Mouse (Mus musculus) thymus, postnatal 25 days (tissue): ENCODE data around the gene Rhox11.
A peak's percentile ranks its signal among the peaks of the same experiment; 100 is the strongest.
"Not testable (repeated sequence)": the region's sequence is repeated elsewhere in the genome, so short reads cannot be mapped to it uniquely, and the experiment has no call there.

ENCODE experiments used
- DNase-seq: peaks from one replicate; pipeline ENCODE4 v3.0.0; 2022

Gene Rhox11

DNA sequence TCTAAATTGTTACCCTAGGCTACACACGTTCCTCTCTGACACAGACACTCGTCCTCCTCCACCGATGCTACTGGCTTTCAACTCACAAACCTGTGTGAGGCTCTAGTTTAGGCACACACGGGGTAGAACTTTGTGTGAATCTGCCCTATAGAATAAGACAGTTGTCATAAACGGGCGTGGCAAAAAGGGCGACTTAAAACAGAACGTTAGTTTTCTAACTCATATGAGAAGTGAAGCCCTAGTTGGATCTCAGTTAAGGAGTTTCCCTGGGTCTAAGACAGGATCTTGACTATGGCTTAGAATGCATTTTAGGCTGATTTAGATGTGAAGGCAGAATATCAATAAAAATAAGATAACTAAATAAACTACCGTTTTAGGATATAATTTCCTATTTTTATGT lies at the start of gene Rhox11:
Gene Rhox11 (minus strand): TSS at position 101 of the 400 bp plus-strand sequence.
- DNase-seq = no peak

DNA sequence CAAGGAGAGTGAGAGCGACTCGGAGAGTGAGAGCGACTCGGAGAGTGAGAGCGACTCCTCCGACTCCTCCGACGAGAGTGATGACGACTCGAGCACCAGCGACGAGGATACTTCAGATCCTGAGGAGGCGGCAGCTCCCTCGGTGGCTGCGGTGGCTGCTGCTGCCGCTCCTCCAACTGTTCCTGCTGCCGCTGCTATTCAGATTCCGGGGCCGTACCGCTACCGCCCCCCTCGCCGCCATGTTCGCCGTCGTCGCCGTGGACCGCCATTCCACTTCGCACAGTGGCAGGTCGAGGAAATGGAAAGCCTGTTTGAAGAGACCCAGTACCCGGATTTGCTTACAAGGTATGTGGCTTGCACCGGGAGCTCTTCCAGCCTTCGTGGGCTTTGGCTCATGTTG lies 36.5 kb upstream of the Rhox11 start:
- DNase-seq = no peak

DNA sequence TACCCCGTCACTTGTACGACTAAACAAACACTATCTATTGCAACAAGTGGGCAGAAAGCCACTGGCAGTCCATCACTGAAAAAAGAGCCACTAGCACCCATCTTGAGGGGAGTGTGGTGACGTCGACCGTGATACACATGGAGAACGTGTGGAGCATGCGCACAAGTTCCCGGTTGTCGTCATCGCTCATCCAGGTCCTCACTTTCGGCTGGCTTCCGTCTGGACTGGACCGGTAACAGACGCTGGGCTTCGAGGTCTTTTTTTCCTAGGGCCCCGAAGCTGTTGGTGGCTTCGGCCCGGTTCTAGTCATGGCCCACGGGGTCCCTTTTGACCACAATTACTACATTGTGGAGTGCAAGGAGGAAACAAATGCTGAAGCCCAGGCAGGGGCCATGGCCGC lies 36.0 kb upstream of the Rhox11 start, which contains the start of gene Rhox13:
Gene Rhox13 (plus strand): TSS at position 238 of the 400 bp plus-strand sequence.
- no peak for DNase-seq

DNA sequence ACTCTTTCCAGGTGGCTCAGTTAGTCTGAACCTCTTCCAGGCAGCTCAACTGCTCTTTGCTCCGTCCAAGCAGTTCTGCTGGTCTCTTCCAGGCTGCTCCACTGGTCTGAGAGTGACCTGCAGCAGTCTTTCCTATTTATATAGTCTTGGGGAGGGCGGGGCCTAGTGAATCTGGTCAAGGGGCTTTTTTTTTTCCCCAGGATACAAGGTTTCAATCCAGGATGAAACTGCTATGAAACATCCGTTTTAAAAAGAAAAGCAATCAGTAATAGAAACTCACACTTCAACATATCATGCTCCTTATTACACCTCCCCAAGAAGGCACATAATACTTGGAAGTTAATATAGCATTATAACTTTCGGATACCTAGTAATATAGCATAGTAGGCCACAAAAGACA lies 25.9 kb upstream of the Rhox11 start, which contains the start of gene Rhox12:
Gene Rhox12 (minus strand): TSS at position 101 of the 400 bp plus-strand sequence.
- no peak for DNase-seq

DNA sequence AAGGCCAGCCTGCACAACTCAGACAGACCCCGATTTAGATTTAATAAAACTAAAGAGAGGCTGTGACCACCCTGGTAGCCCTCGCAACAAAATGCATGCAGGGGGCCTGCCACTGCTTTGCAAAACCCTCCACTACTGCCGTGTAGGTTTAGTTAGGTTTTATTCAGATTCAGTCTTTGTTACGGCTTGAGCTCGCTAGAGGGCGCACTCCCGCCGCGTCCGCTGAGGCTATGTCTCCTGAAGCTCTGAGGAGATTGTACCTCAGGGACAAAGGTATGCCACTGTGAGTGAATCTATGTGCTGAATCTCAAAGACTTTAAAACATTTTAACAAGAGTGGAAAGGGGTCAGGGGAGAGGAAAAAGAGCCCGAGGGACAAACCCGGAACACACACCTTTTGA lies 715 bp downstream of the Rhox11 start:
- DNase-seq = peak; percentile 24

DNA sequence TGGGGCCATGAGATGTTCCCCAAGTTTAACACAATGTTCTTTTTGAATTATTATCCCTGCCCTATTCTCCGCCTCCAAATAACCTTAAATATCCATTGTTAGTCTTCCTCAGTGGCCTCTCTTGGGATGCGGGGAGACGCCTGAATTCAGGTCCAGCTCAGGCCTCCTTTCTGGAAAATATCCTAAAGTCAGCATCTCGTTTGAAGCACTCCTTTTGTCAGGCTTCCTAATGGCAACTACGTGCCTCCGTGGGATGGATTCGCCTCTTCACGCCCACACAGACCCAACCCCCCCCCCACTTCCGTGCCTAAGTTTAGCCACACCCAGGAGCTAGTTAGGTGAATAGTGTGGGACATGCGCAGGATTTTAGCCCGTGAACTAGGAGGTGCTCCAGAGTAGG lies 18.8 kb downstream of the Rhox11 start, which contains the start of gene Rhox10:
Gene Rhox10 (plus strand): TSS at position 301 of the 400 bp plus-strand sequence.
- DNase-seq = no peak

DNA sequence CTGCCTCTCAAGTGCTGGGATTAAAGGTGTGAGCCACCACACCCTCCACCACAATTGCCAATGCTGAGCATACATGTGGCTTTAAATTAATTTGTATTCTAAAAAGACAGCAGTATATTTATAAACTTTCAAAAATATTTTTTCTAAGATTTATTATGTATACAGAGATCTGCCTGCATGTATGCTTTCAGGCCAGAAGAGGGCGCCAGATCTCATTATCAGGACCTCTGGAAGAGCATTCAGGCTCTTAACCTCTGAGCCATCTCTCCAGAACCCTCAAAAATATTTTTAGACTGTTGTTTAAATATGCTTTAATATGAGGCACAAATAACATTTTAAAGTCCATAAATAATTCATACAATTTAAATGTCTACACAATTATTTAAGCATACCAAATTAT lies 23.4 kb downstream of the Rhox11 start:
- no peak for DNase-seq

DNA sequence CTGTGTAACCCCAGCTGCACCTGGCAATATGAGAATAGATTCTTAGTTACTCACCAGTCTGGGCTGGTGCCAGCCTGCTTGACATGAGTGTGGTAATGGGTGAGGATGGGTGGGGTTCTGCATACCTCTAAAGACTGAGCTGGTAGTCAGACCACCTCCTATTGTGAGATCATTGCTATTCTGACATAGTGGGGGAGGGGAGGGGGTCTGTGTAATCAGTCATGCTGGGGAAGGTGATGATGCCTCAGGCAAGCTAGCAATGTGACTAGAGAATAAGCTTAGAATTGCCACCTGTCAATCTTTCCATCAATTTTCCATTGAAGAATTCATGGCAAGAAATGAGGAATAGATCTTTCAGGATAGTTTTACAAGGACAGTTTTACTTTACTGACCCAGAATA lies 41.9 kb downstream of the Rhox11 start, which contains the start of gene Btg1-ps2:
Gene Btg1-ps2 (minus strand): TSS at position 101 of the 400 bp plus-strand sequence.
- not testable (repeated sequence) for DNase-seq

DNA sequence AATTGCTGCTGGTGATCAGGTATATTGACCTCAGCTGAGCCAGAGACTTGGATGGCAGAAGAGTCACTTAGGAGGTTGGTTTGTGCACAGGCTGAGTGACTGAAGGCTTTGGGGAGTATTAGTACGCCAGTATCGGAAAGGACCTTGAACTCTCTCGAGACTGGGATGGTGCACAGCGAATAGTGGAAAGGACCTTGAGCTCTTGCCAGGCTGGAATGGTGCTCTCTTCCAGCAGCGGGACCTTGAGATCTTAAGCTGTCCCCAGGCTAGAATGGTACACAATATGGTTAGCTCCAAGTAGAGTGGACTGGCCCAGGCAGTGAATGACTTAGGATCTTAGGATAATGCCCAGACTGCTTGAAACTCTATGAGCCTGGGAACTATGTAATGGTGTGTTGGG lies 45.3 kb downstream of the Rhox11 start:
- no peak for DNase-seq

DNA sequence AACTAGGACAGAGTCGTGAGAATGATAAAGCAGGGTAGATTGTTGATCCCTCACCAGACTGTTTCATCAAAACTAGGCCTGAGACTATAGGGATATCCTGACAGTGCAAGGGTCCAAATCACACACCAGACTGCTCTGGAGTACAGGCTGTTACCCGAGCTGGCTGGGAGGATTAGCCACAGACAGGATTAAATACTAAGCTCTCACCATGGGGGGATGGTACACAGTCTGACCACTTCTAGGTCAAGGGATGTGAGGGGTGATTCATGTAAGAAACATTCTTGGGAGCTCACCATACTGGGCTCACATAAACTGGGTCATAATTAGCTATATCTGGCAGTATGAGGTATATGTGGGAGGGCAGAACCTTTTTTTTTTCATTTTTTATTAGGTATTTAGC lies 51.1 kb downstream of the Rhox11 start:
- no peak for DNase-seq
